Comparison of ENCODE assay signal across 12 mouse cellular contexts in the genomic region with DNA sequence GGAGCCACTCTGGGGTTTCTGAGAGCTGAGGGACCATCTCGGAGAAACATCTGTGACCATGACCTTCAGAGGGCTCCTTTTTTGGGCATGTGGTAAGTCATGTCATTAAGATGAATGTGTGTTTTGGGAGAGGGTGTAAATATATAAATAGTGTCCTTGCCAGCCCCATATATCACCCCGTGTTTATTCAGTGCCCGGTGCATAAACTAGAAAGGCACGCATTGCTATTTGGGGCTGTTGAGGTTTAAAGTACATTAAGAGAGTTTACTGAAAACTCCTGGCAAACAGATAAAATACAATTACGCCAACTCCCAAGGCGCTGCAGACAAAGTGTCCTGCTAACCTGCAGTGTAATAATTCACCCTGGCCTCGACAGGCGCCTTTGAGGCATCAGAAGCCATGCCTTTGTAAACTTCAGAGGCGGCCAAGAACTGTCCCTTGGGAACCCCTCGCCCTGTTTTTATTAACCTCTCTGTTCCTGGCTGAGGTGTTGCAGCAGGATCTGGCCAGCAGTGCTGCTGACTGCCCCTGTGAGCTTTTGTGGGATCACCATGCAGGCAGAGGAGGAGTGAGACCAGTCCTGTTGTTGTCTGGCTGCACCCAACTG.
A peak's percentile ranks its signal among the peaks of the same experiment; 100 is the strongest.
DNase-seq lines count a peak whose midpoint lies in the region; ATAC-seq and TF ChIP-seq lines count a peak whose summit lies in the region.
"Had no signal": no experiment of that assay in that cellular context is flagged by ENCODE, and none has a peak within 500 bp of the region (broad histone marks: within the 10 kb centered on the region; RNA-seq: fewer than 3 reads in every experiment).

No protein-coding gene starts in this region.

- no peak for ATAC-seq in megakaryocyte, adult 5-6 weeks (ENCODE audit: poor library complexity, severe bottlenecking)
- peak; percentile 49; the same call in 1 of the 2 replicates for ATAC-seq in stomach, embryonic 14.5 days (ENCODE audit: insufficient number of reproducible peaks, insufficient read depth, low FRiP score, low read depth)
- ATAC-seq in liver, postnatal 0 days = no peak
- ATAC-seq: forebrain, embryonic 16.5 days had no signal

- no peak for TF ChIP-seq CTCF in liver, postnatal 0 days (IDR thresholded peaks at IDR 0.05; ENCODE audit: low read depth)

- H3K27ac ChIP-seq in stomach, embryonic 14.5 days (ENCODE audit: low read length) = peak overlapping the region; percentile 76; the same call in 1 of the 2 replicates
- no peak overlapping the region for H3K27ac ChIP-seq in liver, postnatal 0 days (ENCODE audit: low read depth)
- H3K27ac ChIP-seq: macrophage had no signal

- peak overlapping the region; percentile 25 for H3K4me3 ChIP-seq in megakaryocyte, embryonic 14.5 days (replicated peaks)
- no peak overlapping the region for H3K4me3 ChIP-seq in stomach, embryonic 14.5 days (ENCODE audit: low read depth, low read length)
- no peak overlapping the region for H3K4me3 ChIP-seq in liver, postnatal 0 days (ENCODE audit: low read depth, low read length)

- 6% methylated on average over 10 of the region's 10 CpGs for WGBS in stomach, embryonic 14.5 days
- 35% methylated on average over 10 of the region's 10 CpGs for WGBS in liver, postnatal 0 days (ENCODE audit: insufficient replicate concordance)

- no peak overlapping the region for H3K9ac ChIP-seq in stomach, embryonic 14.5 days (replicated peaks; ENCODE audit: low read depth, low read length)
- H3K9ac ChIP-seq in liver, postnatal 0 days (replicated peaks) = no peak overlapping the region

- DNase-seq in embryo, embryonic 11 days = peak; percentile 57
- DNase-seq in kidney, postnatal 25 days = peak; percentile 26 to 48
- no peak for DNase-seq in heart, postnatal 10 days
- DNase-seq in left cerebral cortex, postnatal 10 days (ENCODE audit: extremely low spot score in 1 of 2, low spot score in 2 of 2) = no peak
- no peak for DNase-seq in liver, postnatal 0 days
- DNase-seq: cerebellum, adult 8-10 months; right cerebral cortex, postnatal 14 days had no signal

- H3K4me1 ChIP-seq in megakaryocyte, embryonic 14.5 days = peaks cover 30% of the 10 kb centered on the region
- H3K4me1 ChIP-seq in stomach, embryonic 14.5 days (ENCODE audit: control insufficient read depth, insufficient read depth, low read length) = peaks cover 3% of the 10 kb centered on the region; the same call in 1 of the 2 replicates
- H3K4me1 ChIP-seq in liver, postnatal 0 days (ENCODE audit: insufficient read depth) = no peaks in the 10 kb centered on the region

- intact Hi-C loops in heart, postnatal 10 days (cut with DNase I) = no loop called here
- intact Hi-C loops in left cerebral cortex, postnatal 10 days (cut with DNase I) = no loop called here

- no peaks in the 10 kb centered on the region for H3K36me3 ChIP-seq in megakaryocyte, embryonic 14.5 days (replicated peaks; ENCODE audit: low read length)
- no peaks in the 10 kb centered on the region for H3K36me3 ChIP-seq in stomach, embryonic 14.5 days (ENCODE audit: control insufficient read depth, insufficient read depth, low read length)
- H3K36me3 ChIP-seq in liver, postnatal 0 days (replicated peaks; ENCODE audit: insufficient read depth, low read length) = no peaks in the 10 kb centered on the region

- H3K9me3 ChIP-seq in megakaryocyte, embryonic 14.5 days = peaks cover 24% of the 10 kb centered on the region
- no peaks in the 10 kb centered on the region for H3K9me3 ChIP-seq in stomach, embryonic 14.5 days (ENCODE audit: control insufficient read depth, low read depth, low read length)
- no peaks in the 10 kb centered on the region for H3K9me3 ChIP-seq in liver, postnatal 0 days (ENCODE audit: low read length)

- no peak overlapping the region for H3K4me2 ChIP-seq in stomach, embryonic 14.5 days (replicated peaks; ENCODE audit: low read depth, low read length)
- no peak overlapping the region for H3K4me2 ChIP-seq in liver, postnatal 0 days (ENCODE audit: low read depth, low read length)

- peaks cover 10% of the 10 kb centered on the region for H3K27me3 ChIP-seq in megakaryocyte, embryonic 14.5 days (replicated peaks)
- H3K27me3 ChIP-seq in stomach, embryonic 14.5 days (ENCODE audit: control insufficient read depth, insufficient read depth, low read length) = no peaks in the 10 kb centered on the region
- no peaks in the 10 kb centered on the region for H3K27me3 ChIP-seq in liver, postnatal 0 days (ENCODE audit: insufficient read depth, low read length)

- no peak for TF ChIP-seq EP300 in liver, postnatal 0 days (IDR thresholded peaks at IDR 0.05; ENCODE audit: low read depth)

Comparison
In these comparisons a context has a peak if more than half of its experiments do, and no peak if none do; other contexts are left out.
1. DNase-seq: peak in embryo, embryonic 11 days (single experiment) and kidney, postnatal 25 days (2 of 2); none in heart, postnatal 10 days (0 of 2), left cerebral cortex, postnatal 10 days (0 of 2) and liver, postnatal 0 days (single experiment).